Mouse (Mus musculus): ENCODE results near the gene Fbxl18. TPM values are rescaled to one million over a fixed set of nuclear protein-coding genes. Genes with fewer than 3 reads are reported as not detected.
A peak's percentile ranks its signal among the peaks of the same experiment; 100 is the strongest.

Fbxl18 gene
- polyA plus RNA-seq, 1 experiment from 2014 or later = 32.9 TPM

- no peaks in the 10 kb centered on the region for H3K27me3 ChIP-seq (replicated peaks; ENCODE audit: control insufficient read depth, insufficient read depth, low read length)
- ATAC-seq = 0 out of 2 replicates have a peak, but pooled peaks have one; percentile 5
- no peak overlapping the region for H3K4me3 ChIP-seq (ENCODE audit: low read length)
- no peak overlapping the region for H3K9ac ChIP-seq (ENCODE audit: low read depth, low read length)
- no peak overlapping the region for H3K27ac ChIP-seq (ENCODE audit: low read depth, low read length)
- peaks cover 6% of the 10 kb centered on the region for H3K4me1 ChIP-seq (ENCODE audit: control insufficient read depth, insufficient read depth, low read depth, low read length)
- peaks cover 12% of the 10 kb centered on the region; the same call in 1 of the 2 replicates for H3K36me3 ChIP-seq (ENCODE audit: control insufficient read depth, insufficient read depth, low read length)
- no peaks in the 10 kb centered on the region for H3K9me3 ChIP-seq (ENCODE audit: control insufficient read depth, low read length)
- no peak overlapping the region for H3K4me2 ChIP-seq (ENCODE audit: low read length)
- WGBS = 59% methylated on average over 12 of the region's 12 CpGs
These were observed 23.5 kb downstream of the Fbxl18 start for GRCm38 (mm10) chr5:142871765-142872164.

DNA sequence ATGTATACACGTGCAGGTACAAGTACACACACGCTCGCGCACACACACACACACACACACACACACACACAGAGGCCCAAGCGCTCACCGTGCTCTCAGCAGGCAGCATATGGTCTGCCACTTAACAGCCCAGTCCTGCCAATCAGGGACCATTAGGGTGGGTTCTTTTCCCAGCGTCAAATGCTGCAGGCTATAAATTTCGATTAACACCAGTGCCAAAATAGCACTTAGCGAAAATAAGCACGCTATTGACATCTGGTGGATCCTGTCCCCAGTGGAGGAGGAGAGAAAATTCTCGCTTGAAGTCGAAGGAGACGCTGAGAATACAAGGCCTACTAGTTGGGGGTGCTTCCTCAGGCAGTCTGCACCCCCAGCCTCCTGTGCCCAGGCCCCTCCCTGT, 25.8 kb downstream of the Fbxl18 start:
- Histone ChIP-seq H3K4me2 (ENCODE audit: low read length) (no peak overlapping the region), H3K36me3 (ENCODE audit: control insufficient read depth, insufficient read depth, low read length) (peaks cover 11% of the 10 kb centered on the region; the same call in 1 of the 2 replicates), H3K27ac (ENCODE audit: low read depth, low read length) (peak overlapping the region; percentile 37; the same call in 1 of the 2 replicates), H3K4me1 (ENCODE audit: control insufficient read depth, insufficient read depth, low read depth, low read length) (peaks cover 6% of the 10 kb centered on the region), H3K9ac (ENCODE audit: low read depth, low read length) (no peak overlapping the region), H3K9me3 (ENCODE audit: control insufficient read depth, low read length) (no peaks in the 10 kb centered on the region), H3K4me3 (ENCODE audit: low read length) (no peak overlapping the region), H3K27me3 (replicated peaks; ENCODE audit: control insufficient read depth, insufficient read depth, low read length) (no peaks in the 10 kb centered on the region)
- 46% methylated on average over 13 of the region's 13 CpGs for WGBS
- peak; percentile 56 for ATAC-seq

GRCm38 (mm10) chr5:142857763-142858229, 37.4 kb downstream of the Fbxl18 start:
- H3K4me2 ChIP-seq (ENCODE audit: low read length) = peak overlapping the region; percentile 9; the same call in 1 of the 2 replicates
- H3K9ac ChIP-seq (ENCODE audit: low read depth, low read length) = no peak overlapping the region

DNA sequence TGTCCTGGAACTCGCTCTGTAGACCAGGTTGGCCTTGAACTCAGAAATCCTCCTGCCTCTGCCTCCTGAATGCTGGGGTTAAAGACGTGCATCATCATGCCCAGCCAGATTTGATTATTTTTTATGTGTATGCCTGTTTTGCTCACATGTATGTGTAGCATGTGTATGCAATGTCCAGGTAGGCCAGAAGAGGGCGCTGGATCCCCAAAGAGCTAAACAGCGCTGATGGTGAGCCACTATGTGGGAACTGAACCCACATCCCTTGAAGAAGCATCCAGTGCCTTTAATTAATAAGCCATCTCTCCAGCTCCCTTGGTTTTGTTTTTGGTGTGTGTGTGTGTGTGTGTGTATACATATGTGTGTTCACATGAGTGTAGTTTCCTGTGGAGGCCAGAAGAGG, 38.8 kb downstream of the Fbxl18 start:
- WGBS = 73% methylated on average over 4 of the region's 4 CpGs
- no peaks in the 10 kb centered on the region for H3K36me3 ChIP-seq (ENCODE audit: control insufficient read depth, insufficient read depth, low read length)
- no peak for ATAC-seq

More at GRCm38 (mm10) chr5:142857763-142858229, 37.4 kb downstream of the Fbxl18 start:
- 27% methylated on average over 16 of the region's 16 CpGs for WGBS
- Histone ChIP-seq H3K36me3 (ENCODE audit: control insufficient read depth, insufficient read depth, low read length) (no peaks in the 10 kb centered on the region), H3K27me3 (replicated peaks; ENCODE audit: control insufficient read depth, insufficient read depth, low read length) (no peaks in the 10 kb centered on the region), H3K4me3 (ENCODE audit: low read length) (no peak overlapping the region), H3K27ac (ENCODE audit: low read depth, low read length) (peak overlapping the region; percentile 77), H3K9me3 (ENCODE audit: control insufficient read depth, low read length) (0 out of 2 replicates have a peak, but pooled peaks cover 4% of the 10 kb centered on the region), H3K4me1 (ENCODE audit: control insufficient read depth, insufficient read depth, low read depth, low read length) (no peaks in the 10 kb centered on the region; the same call in 1 of the 2 replicates)
- peak; percentile 72 for ATAC-seq

DNA sequence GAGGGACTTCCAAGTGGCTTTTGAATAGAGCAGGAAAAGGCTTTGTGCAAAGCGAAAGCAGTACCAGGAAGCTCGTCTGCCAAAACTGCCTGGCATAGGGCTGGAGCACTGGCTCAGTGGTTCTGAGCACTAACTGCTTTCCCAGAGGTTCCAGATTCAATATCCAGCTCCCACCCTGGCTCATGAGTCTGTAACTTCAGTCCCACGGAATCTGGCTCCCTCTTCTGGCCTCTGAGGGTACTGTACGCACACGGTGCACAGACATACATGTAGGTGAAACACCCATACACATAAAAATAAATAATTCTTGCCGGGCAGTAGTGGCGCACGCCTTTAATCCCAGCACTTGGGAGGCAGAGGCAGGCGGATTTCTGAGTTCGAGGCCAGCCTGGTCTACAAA, 40.3 kb downstream of the Fbxl18 start:
- Histone ChIP-seq H3K4me2 (ENCODE audit: low read length) (no peak overlapping the region), H3K4me1 (ENCODE audit: control insufficient read depth, insufficient read depth, low read depth, low read length) (no peaks in the 10 kb centered on the region; the same call in 1 of the 2 replicates), H3K27ac (ENCODE audit: low read depth, low read length) (no peak overlapping the region), H3K4me3 (ENCODE audit: low read length) (no peak overlapping the region), H3K9ac (ENCODE audit: low read depth, low read length) (no peak overlapping the region), H3K9me3 (ENCODE audit: control insufficient read depth, low read length) (0 out of 2 replicates have a peak, but pooled peaks cover 4% of the 10 kb centered on the region), H3K27me3 (replicated peaks; ENCODE audit: control insufficient read depth, insufficient read depth, low read length) (no peaks in the 10 kb centered on the region), H3K36me3 (ENCODE audit: control insufficient read depth, insufficient read depth, low read length) (no peaks in the 10 kb centered on the region)
- 80% methylated on average over 10 of the region's 10 CpGs for WGBS
- ATAC-seq = peak; percentile 50; the same call in 1 of the 2 replicates

More for the DNA sequence above, 38.8 kb downstream of the Fbxl18 start:
- Histone ChIP-seq H3K4me3 (ENCODE audit: low read length) (no peak overlapping the region), H3K27ac (ENCODE audit: low read depth, low read length) (no peak overlapping the region), H3K4me2 (ENCODE audit: low read length) (no peak overlapping the region), H3K27me3 (replicated peaks; ENCODE audit: control insufficient read depth, insufficient read depth, low read length) (no peaks in the 10 kb centered on the region), H3K4me1 (ENCODE audit: control insufficient read depth, insufficient read depth, low read depth, low read length) (no peaks in the 10 kb centered on the region; the same call in 1 of the 2 replicates), H3K9me3 (ENCODE audit: control insufficient read depth, low read length) (0 out of 2 replicates have a peak, but pooled peaks cover 4% of the 10 kb centered on the region), H3K9ac (ENCODE audit: low read depth, low read length) (no peak overlapping the region)

DNA sequence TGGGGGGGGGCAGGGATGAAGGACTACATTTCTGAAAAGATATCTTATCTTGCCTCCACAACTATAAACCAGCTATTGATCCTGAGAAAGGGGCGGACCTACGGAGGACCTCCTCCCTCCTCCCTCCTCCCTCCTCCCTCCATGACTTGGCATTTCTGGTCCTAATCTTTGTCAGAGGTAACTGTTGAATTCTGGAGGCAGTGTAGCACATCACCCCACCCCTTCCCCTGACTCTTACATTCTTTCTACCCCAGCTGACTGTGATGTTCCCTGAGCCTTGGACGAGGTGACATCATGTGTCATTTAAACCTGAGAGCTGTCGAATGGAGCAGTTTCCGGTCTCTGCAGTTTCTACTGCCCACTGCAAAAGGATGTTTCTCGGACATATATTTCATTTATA, 41.6 kb downstream of the Fbxl18 start:
- Histone ChIP-seq H3K27ac (ENCODE audit: low read depth, low read length) (no peak overlapping the region), H3K27me3 (replicated peaks; ENCODE audit: control insufficient read depth, insufficient read depth, low read length) (no peaks in the 10 kb centered on the region), H3K4me2 (ENCODE audit: low read length) (no peak overlapping the region), H3K4me1 (ENCODE audit: control insufficient read depth, insufficient read depth, low read depth, low read length) (no peaks in the 10 kb centered on the region; the same call in 1 of the 2 replicates), H3K4me3 (ENCODE audit: low read length) (no peak overlapping the region), H3K9ac (ENCODE audit: low read depth, low read length) (no peak overlapping the region), H3K36me3 (ENCODE audit: control insufficient read depth, insufficient read depth, low read length) (no peaks in the 10 kb centered on the region), H3K9me3 (ENCODE audit: control insufficient read depth, low read length) (0 out of 2 replicates have a peak, but pooled peaks cover 4% of the 10 kb centered on the region)
- 79% methylated on average over 6 of the region's 6 CpGs for WGBS
- ATAC-seq = no peak

DNA sequence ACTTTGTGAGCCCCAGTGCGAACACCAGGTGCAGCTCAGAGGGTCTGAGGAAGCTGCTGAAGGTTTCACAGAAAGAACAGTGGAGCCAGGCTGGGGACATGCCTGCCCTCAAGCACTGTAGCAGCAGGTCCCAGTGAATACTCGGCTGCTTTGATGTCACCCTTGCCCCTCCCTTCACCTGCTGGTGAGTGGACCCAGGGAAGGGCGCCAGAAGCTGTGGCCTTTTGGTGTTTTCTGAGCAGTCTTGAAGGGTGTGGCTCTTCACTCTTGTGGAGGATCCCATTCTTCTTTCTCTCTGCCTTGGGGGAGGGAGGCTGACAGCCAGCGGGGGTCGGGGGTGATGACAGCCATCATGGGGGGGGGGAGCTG, 43.6 kb downstream of the Fbxl18 start:
- Histone ChIP-seq H3K4me1 (ENCODE audit: control insufficient read depth, insufficient read depth, low read depth, low read length) (no peaks in the 10 kb centered on the region), H3K9ac (ENCODE audit: low read depth, low read length) (no peak overlapping the region), H3K36me3 (ENCODE audit: control insufficient read depth, insufficient read depth, low read length) (no peaks in the 10 kb centered on the region), H3K9me3 (ENCODE audit: control insufficient read depth, low read length) (0 out of 2 replicates have a peak, but pooled peaks cover 3% of the 10 kb centered on the region), H3K27ac (ENCODE audit: low read depth, low read length) (no peak overlapping the region), H3K4me2 (ENCODE audit: low read length) (no peak overlapping the region), H3K4me3 (ENCODE audit: low read length) (no peak overlapping the region), H3K27me3 (replicated peaks; ENCODE audit: control insufficient read depth, insufficient read depth, low read length) (no peaks in the 10 kb centered on the region)
- ATAC-seq = no peak
- 82% methylated on average over 5 of the region's 5 CpGs for WGBS

- no peak overlapping the region for H3K4me3 ChIP-seq (ENCODE audit: low read length)
- no peaks in the 10 kb centered on the region for H3K4me1 ChIP-seq (ENCODE audit: control insufficient read depth, insufficient read depth, low read depth, low read length)
- no peak overlapping the region for H3K9ac ChIP-seq (ENCODE audit: low read depth, low read length)
- no peak overlapping the region for H3K4me2 ChIP-seq (ENCODE audit: low read length)
- H3K36me3 ChIP-seq (ENCODE audit: control insufficient read depth, insufficient read depth, low read length) = no peaks in the 10 kb centered on the region
- no peak for ATAC-seq
- H3K27ac ChIP-seq (ENCODE audit: low read depth, low read length) = no peak overlapping the region
- no peaks in the 10 kb centered on the region for H3K27me3 ChIP-seq (replicated peaks; ENCODE audit: control insufficient read depth, insufficient read depth, low read length)
- 88% methylated on average over 7 of the region's 7 CpGs for WGBS
- no peaks in the 10 kb centered on the region for H3K9me3 ChIP-seq (ENCODE audit: control insufficient read depth, low read length)
These were observed 44.1 kb downstream of the Fbxl18 start for GRCm38 (mm10) chr5:142850916-142851680.

- Histone ChIP-seq H3K4me1 (ENCODE audit: control insufficient read depth, insufficient read depth, low read depth, low read length) (no peaks in the 10 kb centered on the region), H3K9ac (ENCODE audit: low read depth, low read length) (no peak overlapping the region), H3K27me3 (replicated peaks; ENCODE audit: control insufficient read depth, insufficient read depth, low read length) (no peaks in the 10 kb centered on the region), H3K36me3 (ENCODE audit: control insufficient read depth, insufficient read depth, low read length) (no peaks in the 10 kb centered on the region), H3K9me3 (ENCODE audit: control insufficient read depth, low read length) (no peaks in the 10 kb centered on the region), H3K27ac (ENCODE audit: low read depth, low read length) (no peak overlapping the region), H3K4me2 (ENCODE audit: low read length) (no peak overlapping the region), H3K4me3 (ENCODE audit: low read length) (no peak overlapping the region)
- ATAC-seq = no peak
- WGBS = 79% methylated on average over 9 of the region's 9 CpGs
These were observed 44.7 kb downstream of the Fbxl18 start for GRCm38 (mm10) chr5:142850476-142850875.
